Mouse (Mus musculus) hindbrain, embryonic 14.5 days (tissue): ENCODE results near the gene Srebf1. TPM values are rescaled to one million over a fixed set of nuclear protein-coding genes. Genes with fewer than 3 reads are reported as not detected.

Source experiments
- ATAC-seq: fragments of 200-750 bp; cut with Nextera tagmentation; 2 replicates; pipeline ENCODE4 v1.8.0; 2017; ENCODE audit warnings: moderate number of reproducible peaks, mild to moderate bottlenecking, moderate TSS enrichment, moderate library complexity; ENCODE audit not compliant: low FRiP score
- DNase-seq: peaks from one replicate; pipeline ENCODE4 v3.0.0-alpha.2; 2015; ENCODE audit warnings: low spot score
- H3K27ac ChIP-seq: fragments of 300-500 bp; sonication (generic); 2 replicates; pipeline ENCODE4 v1.5.1; 2014; ENCODE audit warnings: mild to moderate bottlenecking, moderate library complexity
- H3K27me3 ChIP-seq: fragments of 300-500 bp; sonication (generic); 2 replicates; pipeline ENCODE4 v1.6.1; 2014; ENCODE audit warnings: mild to moderate bottlenecking, low read length, mixed read lengths; ENCODE audit not compliant: control insufficient read depth, insufficient read depth
- H3K36me3 ChIP-seq: fragments of 300-500 bp; sonication (generic); replicated peaks from 2 replicates; pipeline ENCODE4 v1.6.1; 2014; ENCODE audit not compliant: control insufficient read depth, insufficient read depth
- H3K4me1 ChIP-seq: fragments of 300-500 bp; sonication (generic); replicated peaks from 2 replicates; pipeline ENCODE4 v1.6.1; 2014; ENCODE audit warnings: antibody characterized with exemption, low read length, mixed read lengths; ENCODE audit not compliant: control insufficient read depth, insufficient read depth
- H3K4me2 ChIP-seq: fragments of 300-500 bp; sonication (generic); replicated peaks from 2 replicates; pipeline ENCODE4 v1.6.1; 2014; ENCODE audit warnings: mild to moderate bottlenecking, moderate library complexity
- H3K4me3 ChIP-seq: fragments of 300-500 bp; sonication (generic); replicated peaks from 2 replicates; pipeline ENCODE4 v1.5.1; 2014; ENCODE audit warnings: mild to moderate bottlenecking, low read length
- H3K9ac ChIP-seq: fragments of 300-500 bp; sonication (generic); 2 replicates; pipeline ENCODE4 v1.6.1; 2014
- H3K9me3 ChIP-seq: fragments of 300-500 bp; sonication (generic); 2 replicates; pipeline ENCODE4 v1.6.1; 2016; ENCODE audit warnings: low read length; ENCODE audit not compliant: control insufficient read depth
- WGBS: fragments of 180-500 bp; shearing (Covaris S2); extraction: QIAGEN DNeasy Blood & Tissue Kit; methylation state at CpG from one replicate; pipeline ENCODE4 v1.1.7; 2014; 5-methylcytosine and 5-hydroxymethylcytosine counted together
- polyA plus RNA-seq: library from polyadenylated mRNA; unstranded; fragments of >200 nt; fragmentation: Nextera tagmentation; extraction: Ambion mirVana; gene quantifications from 2 replicates; pipeline ENCODE4 v1.2.1, GENCODE M21; 2014

The Srebf1 gene
- polyA plus RNA-seq = 37.3 and 40.3 TPM in 2 replicates

- H3K9me3 ChIP-seq = no peaks in the 10 kb centered on the region
- no peaks in the 10 kb centered on the region for H3K27me3 ChIP-seq
- WGBS = 6% methylated on average over 46 of the region's 46 CpGs
- H3K4me2 ChIP-seq = peak within 1 kb of the TSS; percentile 60
- peak within 1 kb of the TSS; percentile 50 for H3K9ac ChIP-seq
- H3K27ac ChIP-seq = peak within 1 kb of the TSS; percentile 64; the same call in 1 of the 2 replicates
- H3K36me3 ChIP-seq = no peaks in the 10 kb centered on the region
- peaks cover 18% of the 10 kb centered on the region; the same call in 1 of the 2 replicates for H3K4me1 ChIP-seq
- peak; percentile 64 for DNase-seq
- peak within 1 kb of the TSS; percentile 23 for H3K4me3 ChIP-seq
- peak; percentile 61 for ATAC-seq
Observed at GRCm38 (mm10) chr11:60222469-60223236, at the start of gene Srebf1. Gene Srebf1 (minus strand): TSS chr11:60222581.

- Histone ChIP-seq H3K27me3 (no peaks in the 10 kb centered on the region), H3K9me3 (no peaks in the 10 kb centered on the region), H3K27ac (no peak overlapping the region), H3K4me1 (peaks cover 11% of the 10 kb centered on the region), H3K9ac (no peak overlapping the region), H3K36me3 (peaks cover 23% of the 10 kb centered on the region), H3K4me3 (no peak overlapping the region), H3K4me2 (no peak overlapping the region)
- DNase-seq (no peak), ATAC-seq (no peak)
- 52% methylated on average over 3 of the region's 3 CpGs for WGBS
Observed at GRCm38 (mm10) chr11:60268563-60268962, 46.2 kb upstream of the Srebf1 start.

- Histone ChIP-seq H3K9ac (no peak overlapping the region), H3K27ac (no peak overlapping the region), H3K4me1 (peaks cover 14% of the 10 kb centered on the region), H3K4me2 (no peak overlapping the region), H3K9me3 (no peaks in the 10 kb centered on the region), H3K36me3 (peaks cover 26% of the 10 kb centered on the region; the same call in 1 of the 2 replicates), H3K27me3 (no peaks in the 10 kb centered on the region), H3K4me3 (no peak overlapping the region)
- DNase-seq = no peak
- WGBS = 82% methylated on average over 4 of the region's 4 CpGs
- no peak for ATAC-seq
Observed at GRCm38 (mm10) chr11:60265271-60265985, 43.0 kb upstream of the Srebf1 start.

DNA sequence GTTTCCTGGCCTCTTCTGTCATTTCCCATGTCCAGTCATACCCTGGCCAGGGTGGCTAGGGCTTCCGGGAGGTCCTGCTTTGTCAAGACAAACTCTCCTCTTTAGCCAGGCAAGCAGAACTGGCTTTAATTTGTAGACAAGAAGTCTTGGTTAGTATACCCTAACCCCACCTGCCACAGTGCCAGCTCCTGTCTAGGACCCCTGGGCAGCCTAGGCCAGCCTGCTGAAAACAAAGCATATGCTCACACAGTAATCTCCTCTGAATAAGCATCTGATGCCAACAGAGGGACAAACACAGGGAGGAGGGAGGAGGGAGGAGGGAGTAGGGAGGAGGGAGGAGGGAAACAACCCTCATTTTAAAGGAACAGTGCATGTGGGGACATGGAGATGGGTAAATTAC lies 42.3 kb upstream of the Srebf1 start:
- ATAC-seq (peak; percentile 62; the same call in 1 of the 2 replicates), DNase-seq (no peak)
- peaks cover 23% of the 10 kb centered on the region; the same call in 1 of the 2 replicates for H3K36me3 ChIP-seq
- WGBS = 87% methylated on average over 1 of the region's 1 CpGs
- H3K4me3 ChIP-seq = no peak overlapping the region
- no peaks in the 10 kb centered on the region for H3K9me3 ChIP-seq
- no peak overlapping the region for H3K9ac ChIP-seq
- H3K27me3 ChIP-seq = no peaks in the 10 kb centered on the region
- peak overlapping the region; percentile 16; the same call in 1 of the 2 replicates for H3K27ac ChIP-seq
- peaks cover 14% of the 10 kb centered on the region for H3K4me1 ChIP-seq
- no peak overlapping the region for H3K4me2 ChIP-seq

GRCm38 (mm10) chr11:60262396-60262795 lies 40.0 kb upstream of the Srebf1 start:
- ATAC-seq (no peak), DNase-seq (no peak)
- Histone ChIP-seq H3K27me3 (no peaks in the 10 kb centered on the region), H3K27ac (peak overlapping the region; percentile 65; the same call in 1 of the 2 replicates), H3K36me3 (peaks cover 27% of the 10 kb centered on the region), H3K4me3 (no peak overlapping the region), H3K4me1 (peaks cover 14% of the 10 kb centered on the region), H3K9ac (no peak overlapping the region), H3K4me2 (no peak overlapping the region), H3K9me3 (no peaks in the 10 kb centered on the region)
- WGBS = 71% methylated on average over 4 of the region's 4 CpGs

- Histone ChIP-seq H3K36me3 (peaks cover 31% of the 10 kb centered on the region), H3K9ac (no peak overlapping the region), H3K4me3 (no peak overlapping the region), H3K9me3 (no peaks in the 10 kb centered on the region), H3K4me2 (no peak overlapping the region), H3K4me1 (peaks cover 23% of the 10 kb centered on the region), H3K27me3 (no peaks in the 10 kb centered on the region), H3K27ac (no peak overlapping the region)
- DNase-seq (no peak), ATAC-seq (no peak)
- WGBS = 89% methylated on average over 3 of the region's 3 CpGs
Observed at GRCm38 (mm10) chr11:60260743-60261142, 38.4 kb upstream of the Srebf1 start.

GRCm38 (mm10) chr11:60257696-60258095 lies 35.3 kb upstream of the Srebf1 start:
- Histone ChIP-seq H3K36me3 (peaks cover 34% of the 10 kb centered on the region), H3K4me1 (peaks cover 16% of the 10 kb centered on the region; the same call in 1 of the 2 replicates), H3K9ac (no peak overlapping the region), H3K9me3 (no peaks in the 10 kb centered on the region), H3K27ac (no peak overlapping the region), H3K4me2 (no peak overlapping the region), H3K27me3 (no peaks in the 10 kb centered on the region), H3K4me3 (no peak overlapping the region)
- no peak for ATAC-seq
- no peak for DNase-seq
- 85% methylated on average over 2 of the region's 2 CpGs for WGBS

DNA sequence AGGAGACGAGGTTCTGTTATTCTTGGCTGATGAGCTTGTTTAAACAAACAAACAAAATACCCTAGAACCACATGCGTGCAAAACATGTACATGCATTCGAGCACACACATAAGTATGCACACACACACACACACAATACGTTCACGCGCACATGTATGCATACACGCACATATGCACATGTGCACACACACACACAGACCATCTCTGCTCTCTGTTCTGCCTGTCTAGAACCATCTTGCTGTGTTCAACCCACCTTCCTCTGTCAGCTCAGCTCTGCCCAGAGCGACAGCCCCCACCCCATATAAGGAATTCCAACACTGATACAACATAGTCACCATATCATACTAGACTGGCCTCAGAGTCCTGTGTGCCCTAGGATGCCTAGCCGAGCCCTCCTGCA lies 34.3 kb upstream of the Srebf1 start:
- DNase-seq (no peak), ATAC-seq (0 out of 2 replicates have a peak, but pooled peaks have one; percentile 5)
- no peak overlapping the region for H3K4me2 ChIP-seq
- H3K36me3 ChIP-seq = peaks cover 38% of the 10 kb centered on the region
- H3K27me3 ChIP-seq = no peaks in the 10 kb centered on the region
- H3K4me1 ChIP-seq = peaks cover 16% of the 10 kb centered on the region; the same call in 1 of the 2 replicates
- WGBS = 85% methylated on average over 9 of the region's 9 CpGs
- no peak overlapping the region for H3K9ac ChIP-seq
- H3K4me3 ChIP-seq = no peak overlapping the region
- no peaks in the 10 kb centered on the region for H3K9me3 ChIP-seq
- peak overlapping the region; percentile 54; the same call in 1 of the 2 replicates for H3K27ac ChIP-seq

DNA sequence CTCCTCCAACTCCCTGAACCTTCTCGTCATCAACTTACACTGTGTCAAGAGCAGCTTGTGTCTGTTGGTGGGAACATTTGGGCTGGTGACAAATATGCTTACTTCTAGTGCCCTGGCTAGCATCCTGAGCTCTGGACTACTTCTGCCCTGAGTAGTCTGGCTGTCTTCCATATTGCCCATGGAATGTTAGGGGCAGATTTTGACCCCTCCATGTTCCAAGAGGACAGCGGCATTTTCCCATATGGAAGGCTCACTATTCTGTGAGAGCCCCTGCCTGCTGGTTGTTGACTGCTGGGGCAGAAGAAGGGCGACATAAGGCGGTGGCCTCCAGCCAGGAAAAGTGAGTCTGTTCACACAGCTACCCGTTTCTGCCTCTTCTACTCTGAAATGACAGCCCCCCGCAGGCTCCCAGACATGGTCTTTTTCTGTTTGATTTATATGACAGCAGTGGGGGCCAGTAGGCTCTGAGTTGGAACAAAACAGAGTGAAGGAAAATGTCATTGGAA lies 33.8 kb upstream of the Srebf1 start:
- Histone ChIP-seq H3K4me3 (no peak overlapping the region), H3K27ac (peak overlapping the region; percentile 54), H3K4me1 (peaks cover 16% of the 10 kb centered on the region; the same call in 1 of the 2 replicates), H3K36me3 (peaks cover 41% of the 10 kb centered on the region), H3K9me3 (no peaks in the 10 kb centered on the region), H3K9ac (no peak overlapping the region), H3K4me2 (no peak overlapping the region), H3K27me3 (no peaks in the 10 kb centered on the region)
- ATAC-seq (peak; percentile 61; the same call in 1 of the 2 replicates), DNase-seq (peak; percentile 61)
- 44% methylated on average over 6 of the region's 6 CpGs for WGBS
